Mouse (Mus musculus) CH12.LX (cell line): ENCODE measurements around the gene Frmd4a. TPM values are rescaled to one million over a fixed set of nuclear protein-coding genes. Genes with fewer than 3 reads are reported as not detected.

Experiments
- DNase-seq: peaks from one replicate; pipeline ENCODE4 v3.0.0-alpha.2; 2013; ENCODE audit errors: extremely low read depth
- H3K27ac ChIP-seq: 2 replicates; pipeline ENCODE4 v1.5.1; 2012; ENCODE audit warnings: low read depth, mild to moderate bottlenecking, control low read depth, moderate library complexity; ENCODE audit not compliant: insufficient read depth
- H3K27me3 ChIP-seq: replicated peaks from 2 replicates; pipeline ENCODE3; 2012; ENCODE audit warnings: inconsistent platforms
- H3K36me3 ChIP-seq, 2 experiments: replicated peaks in 1 of 2; 2 replicates each; pipeline versions ENCODE3 to v1.6.1; 2012; ENCODE audit warnings: inconsistent platforms in 1 of 2, low read length in 1 of 2, mild to moderate bottlenecking in 1 of 2, mixed read lengths in 1 of 2, moderate library complexity in 1 of 2; ENCODE audit not compliant: control insufficient read depth in 1 of 2, insufficient read depth in 1 of 2
- H3K4me1 ChIP-seq, 2 experiments: 2 replicates each; pipeline ENCODE4 v1.6.1; 2012; ENCODE audit warnings: inconsistent platforms in 1 of 2, moderate library complexity in 1 of 2; ENCODE audit not compliant: insufficient read depth in 2 of 2, control insufficient read depth in 1 of 2
- H3K4me2 ChIP-seq: 2 replicates; pipeline ENCODE4 v1.6.1; 2012; ENCODE audit warnings: low read depth, mild to moderate bottlenecking, control low read depth; ENCODE audit not compliant: poor library complexity, insufficient read depth, severe bottlenecking
- H3K4me3 ChIP-seq, 3 experiments: fragments of 150-350 bp in 1 of 3; sonication (generic) in 1 of 3; replicated peaks in 1 of 3; 2 replicates each; pipeline versions ENCODE3 to v1.5.1; 2011 to 2012; ENCODE audit warnings: low read depth in 2 of 3, low read length in 2 of 3, mild to moderate bottlenecking in 2 of 3, moderate library complexity in 2 of 3, control low read depth in 1 of 3, improper control_type of control experiment in 1 of 3, inconsistent platforms in 1 of 3, mixed read lengths in 1 of 3; ENCODE audit not compliant: poor library complexity in 1 of 3
- H3K79me2 ChIP-seq: replicated peaks from 2 replicates; pipeline ENCODE4 v1.6.1; 2012; ENCODE audit warnings: mild to moderate bottlenecking, moderate library complexity; ENCODE audit not compliant: control insufficient read depth, poor library complexity, insufficient read depth, severe bottlenecking; ENCODE audit errors: extremely low read depth
- H3K9ac ChIP-seq: 2 replicates; pipeline ENCODE4 v1.6.1; 2012; ENCODE audit warnings: low read depth, mild to moderate bottlenecking, control low read depth, moderate library complexity; ENCODE audit not compliant: insufficient read depth
- H3K9me3 ChIP-seq: replicated peaks from 2 replicates; pipeline ENCODE3; 2012; ENCODE audit warnings: low read length, inconsistent platforms, mixed read lengths
- BHLHE40 ChIP-seq: IDR thresholded peaks from 2 replicates; pipeline ENCODE4 v1.6.1; 2011; ENCODE audit warnings: mild to moderate bottlenecking, low read depth, low read length, improper control_type of control experiment
- CHD2 ChIP-seq: IDR thresholded peaks from 2 replicates; pipeline ENCODE4 v1.6.1; 2011; ENCODE audit warnings: low read length, improper control_type of control experiment
- CTCF ChIP-seq, 2 experiments: IDR thresholded peaks in 1 of 2; conservative IDR thresholded peaks in 1 of 2; 2 replicates each; pipeline ENCODE4 v1.5.1; 2011 to 2012; ENCODE audit warnings: low read depth in 2 of 2, low read length in 2 of 2, improper control_type of control experiment in 1 of 2, inconsistent platforms in 1 of 2, mild to moderate bottlenecking in 1 of 2, moderate library complexity in 1 of 2
- ETS1 ChIP-seq: conservative IDR thresholded peaks from 2 replicates; pipeline ENCODE4 v1.6.1; 2012; ENCODE audit warnings: low read depth, mild to moderate bottlenecking, inconsistent platforms, low read length, improper control_type of control experiment, moderate library complexity
- JUN ChIP-seq: IDR thresholded peaks from 2 replicates; pipeline ENCODE4 v1.6.1; 2011; ENCODE audit warnings: low read depth, mild to moderate bottlenecking, low read length, improper control_type of control experiment, moderate library complexity; ENCODE audit not compliant: insufficient read depth
- KAT2A ChIP-seq: IDR thresholded peaks from 2 replicates; pipeline ENCODE4 v1.6.1; 2012; ENCODE audit warnings: low read length, improper control_type of control experiment, inconsistent platforms; ENCODE audit not compliant: insufficient replicate concordance
- MXI1 ChIP-seq: IDR thresholded peaks from 2 replicates; pipeline ENCODE4 v1.6.1; 2011; ENCODE audit warnings: mild to moderate bottlenecking, low read depth, low read length, improper control_type of control experiment
- MYC ChIP-seq: IDR thresholded peaks from 2 replicates; pipeline ENCODE4 v1.6.1; 2011; ENCODE audit warnings: low read depth, mild to moderate bottlenecking, improper control_type of control experiment, low read length
- NELFE ChIP-seq: IDR thresholded peaks from 2 replicates; pipeline ENCODE4 v1.6.1; 2011; ENCODE audit warnings: low read depth, low read length, improper control_type of control experiment
- NRF1 ChIP-seq: IDR thresholded peaks from 2 replicates; pipeline ENCODE4 v1.6.1; 2014; ENCODE audit warnings: low read depth, mild to moderate bottlenecking, inconsistent platforms, low read length, improper control_type of control experiment, moderate library complexity
- POLR2A ChIP-seq: IDR thresholded peaks from 2 replicates; pipeline ENCODE4 v1.6.1; 2011; ENCODE audit warnings: low read depth, mild to moderate bottlenecking, improper control_type of control experiment, low read length
- POLR2AphosphoS2 ChIP-seq: IDR thresholded peaks from 2 replicates; pipeline ENCODE4 v1.6.1; 2011; ENCODE audit warnings: low read depth, low read length, improper control_type of control experiment
- RAD21 ChIP-seq: IDR thresholded peaks from 2 replicates; pipeline ENCODE4 v1.6.1; 2011; ENCODE audit warnings: low read depth, mild to moderate bottlenecking, low read length, improper control_type of control experiment, moderate library complexity
- SIN3A ChIP-seq: IDR thresholded peaks from 2 replicates; pipeline ENCODE4 v1.6.1; 2012; ENCODE audit warnings: low read length, improper control_type of control experiment, inconsistent platforms
- SMC3 ChIP-seq: IDR thresholded peaks from 2 replicates; pipeline ENCODE4 v1.6.1; 2011; ENCODE audit warnings: low read depth, low read length, improper control_type of control experiment
- TBP ChIP-seq: conservative IDR thresholded peaks from 2 replicates; pipeline ENCODE4 v1.6.1; 2011; ENCODE audit warnings: low read depth, low read length, improper control_type of control experiment
- TCF12 ChIP-seq: IDR thresholded peaks from 2 replicates; pipeline ENCODE4 v1.6.1; 2014; ENCODE audit warnings: low read depth, mild to moderate bottlenecking, inconsistent platforms, low read length, improper control_type of control experiment
- UBTF ChIP-seq: IDR thresholded peaks from 2 replicates; pipeline ENCODE4 v1.6.1; 2012; ENCODE audit warnings: low read depth, mild to moderate bottlenecking, inconsistent platforms, low read length, improper control_type of control experiment, moderate library complexity
- USF1 ChIP-seq: IDR thresholded peaks from 2 replicates; pipeline ENCODE4 v1.6.1; 2014; ENCODE audit warnings: low read depth, mild to moderate bottlenecking, inconsistent platforms, low read length, improper control_type of control experiment
- ZC3H11A ChIP-seq: IDR thresholded peaks from 2 replicates; pipeline ENCODE4 v1.6.1; 2012; ENCODE audit warnings: low read depth, mild to moderate bottlenecking, inconsistent platforms, low read length, improper control_type of control experiment
- ZKSCAN1 ChIP-seq: IDR thresholded peaks from 2 replicates; pipeline ENCODE4 v1.6.1; 2012; ENCODE audit warnings: low read depth, inconsistent platforms, low read length, improper control_type of control experiment, borderline replicate concordance
- ZNF384 ChIP-seq: IDR thresholded peaks from 2 replicates; pipeline ENCODE4 v1.6.1; 2012; ENCODE audit warnings: low read depth, low read length, improper control_type of control experiment, inconsistent platforms
- dilution Hi-C: fragments of 300-500 bp; cut with MboI; formaldehyde crosslinking; loops from 2 replicates; pipeline ENCODE4 v1.14.3; 2020; ENCODE audit warnings: low sequenced_read_pairs; ENCODE audit not compliant: extremely low pct_unique_long_range_greater_than_20kb, extremely low pct_ligation_motif_present
- in situ Hi-C: fragments of 300-500 bp; cut with MboI; formaldehyde crosslinking; loops from 3 replicates; pipeline ENCODE4 v1.14.3; 2019; ENCODE audit warnings: low sequenced_read_pairs, low pct_ligation_motif_present, low pct_unique_long_range_greater_than_20kb, mixed read lengths
- polyA plus RNA-seq: library from polyadenylated mRNA; unstranded; fragments of >175 nt; gene quantifications from 2 replicates; pipeline ENCODE4 v1.2.1, GENCODE M21; 2012; ENCODE audit warnings: low read depth; ENCODE audit not compliant: insufficient read length
- total RNA-seq, 2 experiments: library from RNA; depleted of rRNA; stranded (reverse); fragments of 300-350 nt in 1 of 2; fragments of >200 nt in 1 of 2; gene quantifications; 2 replicates each; pipeline ENCODE4 v1.2.3; 2012 to 2014

The Frmd4a gene
- total and polyA plus RNA-seq, 3 experiments, result 0.13 to 2.0 (median 0.32) TPM

- DNase-seq, result no peak
- dilution Hi-C loops, result no loop called here
- H3K36me3 ChIP-seq, result peaks cover 23 to 66% of the 10 kb centered on the region in 2 experiments
Measured at GRCm38 (mm10) chr2:4629470-4629869, 612.0 kb downstream of the Frmd4a start.

DNA sequence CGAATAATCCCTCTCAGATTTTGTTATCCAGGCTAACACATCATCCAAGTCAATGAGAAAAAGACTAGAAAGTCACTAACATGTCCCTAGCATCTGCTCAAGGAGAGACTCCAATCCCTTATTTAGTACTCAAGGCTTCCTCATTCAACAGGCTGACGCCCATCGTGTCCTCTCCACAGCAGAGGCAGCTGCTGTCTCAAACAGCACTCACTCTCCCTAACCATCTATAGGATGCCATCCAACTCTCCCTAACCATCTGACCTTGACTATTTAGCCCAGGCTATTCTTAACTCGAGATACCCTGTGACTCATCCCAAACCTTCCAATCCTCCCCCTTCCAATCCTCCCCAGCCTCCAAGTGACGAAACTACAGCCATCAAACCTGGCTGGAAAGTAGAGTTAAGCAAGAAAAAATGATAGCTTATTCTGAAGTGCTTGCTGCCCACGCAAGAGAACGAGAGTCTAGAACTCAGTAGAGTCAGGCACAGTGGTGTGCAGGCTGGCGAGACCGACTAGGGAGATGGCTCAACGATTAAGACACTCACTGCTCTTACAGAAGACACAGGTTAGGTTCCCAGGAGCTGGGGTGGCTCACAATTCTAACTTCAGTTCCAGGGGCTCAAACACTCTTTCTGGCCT is 612.8 kb downstream of the Frmd4a start:
- DNase-seq, result no peak
- Histone ChIP-seq H3K9me3 (no peaks in the 10 kb centered on the region), H3K27ac (no peak overlapping the region), H3K36me3 (peaks cover 32 to 73% of the 10 kb centered on the region in 2 experiments), H3K9ac (no peak overlapping the region), H3K27me3 (no peaks in the 10 kb centered on the region), H3K79me2 (no peaks in the 10 kb centered on the region), H3K4me2 (no peak overlapping the region), H3K4me1 (peaks cover 0 to 19% of the 10 kb centered on the region in 2 experiments; a peak in 2 of 4 replicates), H3K4me3 (no peak overlapping the region)
- TF ChIP-seq SIN3A, result no peak
- no peak for TF ChIP-seq BHLHE40
- TF ChIP-seq MYC, result no peak
- TF ChIP-seq ZNF384, result no peak
- no peak for TF ChIP-seq NELFE
- TF ChIP-seq RAD21, result no peak
- TF ChIP-seq POLR2A, result no peak
- no peak for TF ChIP-seq JUN
- TF ChIP-seq SMC3, result no peak
- no peak for TF ChIP-seq TBP
- no peak for TF ChIP-seq USF1
- no peak for TF ChIP-seq CTCF (conservative IDR thresholded peaks at IDR 0.05 in 1 of 2, IDR thresholded peaks at IDR 0.05 in 1 of 2; ENCODE audit: low read depth in 2 of 2, low read length in 2 of 2)
- no peak for TF ChIP-seq POLR2AphosphoS2
- no peak for TF ChIP-seq UBTF
- TF ChIP-seq ETS1, result no peak
- no peak for TF ChIP-seq KAT2A
- dilution Hi-C loops, result no loop called here
- in situ Hi-C loops, result loop anchor here (25.0 kb wide), 1 partner anchor 232 kb away; no protein-coding TSS in a partner anchor

More at GRCm38 (mm10) chr2:4629470-4629869, 612.0 kb downstream of the Frmd4a start:
- H3K9me3 ChIP-seq, result no peaks in the 10 kb centered on the region
- H3K4me1 ChIP-seq, result peaks cover 0 to 19% of the 10 kb centered on the region in 2 experiments; a peak in 2 of 4 replicates
- H3K4me3 ChIP-seq, result no peak overlapping the region
- TF ChIP-seq CHD2 (no peak), ZNF384 (no peak), TCF12 (no peak), TBP (no peak), MXI1 (no peak), NRF1 (no peak), RAD21 (no peak), MYC (no peak), ZC3H11A (no peak), UBTF (no peak), ZKSCAN1 (no peak)
- TF ChIP-seq, all 38 proteins: peak for 0
- no peak overlapping the region for H3K9ac ChIP-seq
- no peaks in the 10 kb centered on the region for H3K27me3 ChIP-seq
- H3K4me2 ChIP-seq, result no peak overlapping the region
- no peaks in the 10 kb centered on the region for H3K79me2 ChIP-seq
- H3K27ac ChIP-seq, result no peak overlapping the region
- in situ Hi-C loops, result loop anchor here (25.0 kb wide), 1 partner anchor 233 kb away; no protein-coding TSS in a partner anchor
